ENCODE assay signal across 8 mouse cellular contexts in the genomic region with DNA sequence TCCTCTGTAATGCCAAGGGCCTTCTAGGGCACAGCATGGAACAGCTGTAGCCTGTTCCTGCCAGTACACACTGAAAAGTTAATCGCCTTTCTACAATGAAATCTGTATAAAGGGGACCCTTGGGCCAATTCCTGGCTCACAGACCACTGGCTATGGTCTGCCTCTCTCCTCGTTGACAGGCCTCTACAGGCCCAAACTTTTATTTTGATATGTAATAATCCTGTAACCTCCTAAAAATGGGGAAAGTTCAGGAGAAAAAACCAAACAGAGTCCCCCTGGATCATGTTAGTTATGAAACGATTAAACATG. TPM values are rescaled to one million over a fixed set of nuclear protein-coding genes. Genes with fewer than 3 reads are reported as not detected.
DNase-seq lines count a peak whose midpoint lies in the region; ATAC-seq and TF ChIP-seq lines count a peak whose summit lies in the region.

No protein-coding gene starts in this region.

- peaks cover 44% of the 10 kb centered on the region for H3K4me1 ChIP-seq in heart, embryonic 12.5 days (replicated peaks)
- H3K4me1 ChIP-seq in ES-E14 (ENCODE audit: control insufficient read depth in 2 of 2, insufficient read depth in 2 of 2, low read length in 2 of 2, poor library complexity in 1 of 2), result peaks cover 13 to 30% of the 10 kb centered on the region in 2 experiments
- H3K4me1 ChIP-seq in forebrain, embryonic 16.5 days (replicated peaks; ENCODE audit: control insufficient read depth, insufficient read depth, low read length), result peaks cover 22% of the 10 kb centered on the region
- peaks cover 63% of the 10 kb centered on the region for H3K4me1 ChIP-seq in liver, embryonic 15.5 days (replicated peaks)

- WGBS in heart, embryonic 12.5 days, result 45% methylated on average over 3 of the region's 3 CpGs
- 54% methylated on average over 3 of the region's 3 CpGs for WGBS in forebrain, embryonic 16.5 days
- 36% methylated on average over 3 of the region's 3 CpGs for WGBS in liver, embryonic 15.5 days (ENCODE audit: insufficient replicate concordance)

- peak overlapping the region; percentile 92 for H3K4me3 ChIP-seq in heart, embryonic 12.5 days
- peak overlapping the region; percentile 81 to 93 for H3K4me3 ChIP-seq in ES-E14 (ENCODE audit: insufficient read depth in 1 of 2, low read depth in 1 of 2, low read length in 2 of 2, poor library complexity in 1 of 2, severe bottlenecking in 1 of 2)
- peak overlapping the region; percentile 72 for H3K4me3 ChIP-seq in forebrain, embryonic 16.5 days (replicated peaks; ENCODE audit: low read length)
- peak overlapping the region; percentile 85 for H3K4me3 ChIP-seq in liver, embryonic 15.5 days (replicated peaks)

- DNase-seq in heart, adult 18-20 months, result no peak
- no peak for DNase-seq in ES-E14 (ENCODE audit: low read depth, low spot score)
- DNase-seq in right cerebral cortex, postnatal 4 days, result no peak
- no peak for DNase-seq in ovary, postnatal 14 days (ENCODE audit: low spot score)
- no peak for DNase-seq in gastrocnemius, adult 8-10 months (ENCODE audit: low spot score in 2 of 2)

- peak overlapping the region; percentile 86 for H3K4me2 ChIP-seq in heart, embryonic 12.5 days
- H3K4me2 ChIP-seq in forebrain, embryonic 16.5 days (ENCODE audit: low read length), result peak overlapping the region; percentile 87
- H3K4me2 ChIP-seq in liver, embryonic 15.5 days, result peak overlapping the region; percentile 79

- peak overlapping the region; percentile 88 for H3K27ac ChIP-seq in heart, embryonic 12.5 days (ENCODE audit: poor library complexity, severe bottlenecking)
- peak overlapping the region; percentile 40; the same call in 1 of the 2 replicates for H3K27ac ChIP-seq in ES-E14 (ENCODE audit: insufficient read depth, low read depth, low read length, poor library complexity, severe bottlenecking)
- no peak overlapping the region for H3K27ac ChIP-seq in forebrain, embryonic 16.5 days (ENCODE audit: low read length)
- peak overlapping the region; percentile 94 for H3K27ac ChIP-seq in liver, embryonic 15.5 days (replicated peaks)

- in situ Hi-C loops in ES-E14 (cut with MboI; ENCODE audit: low sequenced_read_pairs in 2 of 2, unreplicated experiment in 2 of 2), result no loop called here

- no peaks in the 10 kb centered on the region for H3K36me3 ChIP-seq in heart, embryonic 12.5 days
- H3K36me3 ChIP-seq in ES-E14 (ENCODE audit: control insufficient read depth, insufficient read depth, low read length, poor library complexity, severe bottlenecking), result peaks cover 4% of the 10 kb centered on the region; the same call in 1 of the 2 replicates
- H3K36me3 ChIP-seq in forebrain, embryonic 16.5 days (ENCODE audit: control insufficient read depth, insufficient read depth), result no peaks in the 10 kb centered on the region
- no peaks in the 10 kb centered on the region; the same call in 1 of the 2 replicates for H3K36me3 ChIP-seq in liver, embryonic 15.5 days (replicated peaks)

- no peaks in the 10 kb centered on the region for H3K9me3 ChIP-seq in heart, embryonic 12.5 days (replicated peaks)
- H3K9me3 ChIP-seq in ES-E14 (ENCODE audit: control insufficient read depth, insufficient read depth, low read depth, low read length), result no peaks in the 10 kb centered on the region
- H3K9me3 ChIP-seq in forebrain, embryonic 16.5 days (ENCODE audit: control insufficient read depth, low read length), result no peaks in the 10 kb centered on the region
- H3K9me3 ChIP-seq in liver, embryonic 15.5 days (replicated peaks), result no peaks in the 10 kb centered on the region

- no peak for ATAC-seq in heart, embryonic 12.5 days (ENCODE audit: insufficient number of reproducible peaks, low FRiP score)
- ATAC-seq in forebrain, embryonic 16.5 days, result no peak
- no peak for ATAC-seq in liver, embryonic 15.5 days (ENCODE audit: insufficient read depth)

- H3K27me3 ChIP-seq in heart, embryonic 12.5 days (replicated peaks), result peaks cover 5% of the 10 kb centered on the region
- H3K27me3 ChIP-seq in forebrain, embryonic 16.5 days (replicated peaks; ENCODE audit: control insufficient read depth, insufficient read depth, low read length), result no peaks in the 10 kb centered on the region
- H3K27me3 ChIP-seq in liver, embryonic 15.5 days, result no peaks in the 10 kb centered on the region

- peak overlapping the region; percentile 97 for H3K9ac ChIP-seq in heart, embryonic 12.5 days
- no peak overlapping the region; the same call in 1 of the 2 replicates for H3K9ac ChIP-seq in ES-E14 (ENCODE audit: insufficient read depth, low read depth, low read length, poor library complexity, severe bottlenecking)
- peak overlapping the region; percentile 96 for H3K9ac ChIP-seq in forebrain, embryonic 16.5 days (replicated peaks; ENCODE audit: low read depth, low read length)
- H3K9ac ChIP-seq in liver, embryonic 15.5 days, result peak overlapping the region; percentile 94

TF ChIP-seq in ES-E14, 5 proteins besides CTCF, POLR2A, EP300 and RAD21:
- TF ChIP-seq ZC3H11A (IDR thresholded peaks at IDR 0.05; ENCODE audit: borderline replicate concordance, low read depth, low read length), result no peak
- no peak for TF ChIP-seq HCFC1 (IDR thresholded peaks at IDR 0.05; ENCODE audit: borderline replicate concordance, insufficient read depth, low read length)
- TF ChIP-seq CHD2 (IDR thresholded peaks at IDR 0.05; ENCODE audit: low read depth, low read length), result no peak
- no peak for TF ChIP-seq ZNF384 (IDR thresholded peaks at IDR 0.05; ENCODE audit: low read depth, low read length)
- TF ChIP-seq MAFK (IDR thresholded peaks at IDR 0.05; ENCODE audit: insufficient read depth, low read depth, low read length), result no peak

RNA-seq across cellular contexts. Expression of gene Sp2, which starts 6.4 kb away (rescaled TPM):
- polyA plus RNA-seq in heart, embryonic 12.5 days (2016; fragmentation: Nextera tagmentation; extraction: Ambion mirVana), result 18.0 and 19.9 TPM in 2 replicates
- 10 to 100 TPM in 1 of 2 experiments, 1 to 10 TPM in 1; 7.4 to 10.3 TPM for total RNA-seq in heart, adult 18-20 months (2021)
- total RNA-seq in ES-E14 (2012; rRNA removed), result 4.5 and 5.4 TPM in 2 replicates
- polyA plus RNA-seq in forebrain, embryonic 16.5 days (2015; fragmentation: Nextera tagmentation; extraction: Ambion mirVana), result 16.2 and 16.3 TPM in 2 replicates
- polyA plus RNA-seq in liver, embryonic 15.5 days (2015; fragmentation: Nextera tagmentation; extraction: Ambion mirVana), result 17.6 and 18.0 TPM in 2 replicates
- total RNA-seq in gastrocnemius, adult 8-10 months (2022), result 10 to 100 TPM in 2 of 4 experiments, 1 to 10 TPM in 2; 8.6 to 12.5 (median 10.4) TPM

RNA-seq across cellular contexts. Expression of gene Pnpo, which starts 32.5 kb away (rescaled TPM):
- 37.7 and 40.5 TPM in 2 replicates for polyA plus RNA-seq in heart, embryonic 12.5 days (2016; fragmentation: Nextera tagmentation; extraction: Ambion mirVana)
- total RNA-seq in heart, adult 18-20 months (2021), result 10 to 100 TPM; 16.7 to 17.4 TPM
- 24.0 and 27.7 TPM in 2 replicates for total RNA-seq in ES-E14 (2012; rRNA removed)
- polyA plus RNA-seq in forebrain, embryonic 16.5 days (2015; fragmentation: Nextera tagmentation; extraction: Ambion mirVana), result 21.7 and 22.8 TPM in 2 replicates
- 719 and 785 TPM in 2 replicates for polyA plus RNA-seq in liver, embryonic 15.5 days (2015; fragmentation: Nextera tagmentation; extraction: Ambion mirVana)
- 1 to 10 TPM; 7.4 to 9.3 (median 8.0) TPM for total RNA-seq in gastrocnemius, adult 8-10 months (2022)

RNA-seq across cellular contexts. Expression of gene Sp6, which starts 36.9 kb away (rescaled TPM):
- polyA plus RNA-seq in heart, embryonic 12.5 days (2016; fragmentation: Nextera tagmentation; extraction: Ambion mirVana), result 0.22 and 0.45 TPM in 2 replicates
- total RNA-seq in heart, adult 18-20 months (2021), result under 1 TPM in 1 of 2 experiments, not detected in 1; 0.21 TPM
- total RNA-seq in ES-E14 (2012; rRNA removed), result 3.2 and 5.0 TPM in 2 replicates
- polyA plus RNA-seq in forebrain, embryonic 16.5 days (2015; fragmentation: Nextera tagmentation; extraction: Ambion mirVana), result 0.29 and 0.68 TPM in 2 replicates
- 0.03 and 0.05 TPM in 2 replicates for polyA plus RNA-seq in liver, embryonic 15.5 days (2015; fragmentation: Nextera tagmentation; extraction: Ambion mirVana)
- total RNA-seq in gastrocnemius, adult 8-10 months (2022), result under 1 TPM in 2 of 4 experiments, not detected in 2; 0.07 to 0.13 TPM

RNA-seq across cellular contexts. Expression of gene Prr15l, which starts 48.4 kb away (rescaled TPM):
- polyA plus RNA-seq in heart, embryonic 12.5 days (2016; fragmentation: Nextera tagmentation; extraction: Ambion mirVana), result 0.46 and 0.51 TPM in 2 replicates
- total RNA-seq in heart, adult 18-20 months (2021), result 1 to 10 TPM in 1 of 2 experiments, under 1 TPM in 1; 0.79 to 2.2 TPM
- 0.67 and 1.2 TPM in 2 replicates for total RNA-seq in ES-E14 (2012; rRNA removed)
- 0.19 and 0.27 TPM in 2 replicates for polyA plus RNA-seq in forebrain, embryonic 16.5 days (2015; fragmentation: Nextera tagmentation; extraction: Ambion mirVana)
- 5.9 and 6.1 TPM in 2 replicates for polyA plus RNA-seq in liver, embryonic 15.5 days (2015; fragmentation: Nextera tagmentation; extraction: Ambion mirVana)
- not detected for total RNA-seq in gastrocnemius, adult 8-10 months (2022)

RNA-seq across cellular contexts. Expression of gene Scrn2, which starts 53.4 kb away (rescaled TPM):
- polyA plus RNA-seq in heart, embryonic 12.5 days (2016; fragmentation: Nextera tagmentation; extraction: Ambion mirVana), result 17.0 and 18.3 TPM in 2 replicates
- 10 to 100 TPM; 15.4 TPM for total RNA-seq in heart, adult 18-20 months (2021)
- total RNA-seq in ES-E14 (2012; rRNA removed), result 16.5 and 22.2 TPM in 2 replicates
- polyA plus RNA-seq in forebrain, embryonic 16.5 days (2015; fragmentation: Nextera tagmentation; extraction: Ambion mirVana), result 14.4 and 16.2 TPM in 2 replicates
- polyA plus RNA-seq in liver, embryonic 15.5 days (2015; fragmentation: Nextera tagmentation; extraction: Ambion mirVana), result 11.8 and 13.2 TPM in 2 replicates
- total RNA-seq in gastrocnemius, adult 8-10 months (2022), result 10 to 100 TPM; 13.0 to 14.4 (median 13.6) TPM
